Mouse (Mus musculus) testis, adult 2 months (tissue): ENCODE data around the gene Tle3. TPM values are rescaled to one million over a fixed set of nuclear protein-coding genes. Genes with fewer than 3 reads are reported as not detected.

Experiments
- H3K27ac ChIP-seq: fragments of 200-500 bp; 2 replicates; pipeline ENCODE4 v1.5.1; 2012; ENCODE audit warnings: low read depth, low read length; ENCODE audit not compliant: control insufficient read depth, insufficient read depth
- H3K27me3 ChIP-seq: fragments of 200-500 bp; 2 replicates; pipeline ENCODE4 v1.6.1; 2012; ENCODE audit warnings: mild to moderate bottlenecking, low read length, moderate library complexity; ENCODE audit not compliant: control insufficient read depth, insufficient read depth
- H3K36me3 ChIP-seq: fragments of 200-500 bp; 2 replicates; pipeline ENCODE4 v1.6.1; 2012; ENCODE audit warnings: mild to moderate bottlenecking, low read length; ENCODE audit not compliant: control insufficient read depth, insufficient read depth
- H3K4me1 ChIP-seq: fragments of 200-500 bp; 2 replicates; pipeline ENCODE4 v1.6.1; 2012; ENCODE audit warnings: low read length; ENCODE audit not compliant: control insufficient read depth, insufficient read depth
- H3K4me3 ChIP-seq: fragments of 200-500 bp; 2 replicates; pipeline ENCODE4 v1.5.1; 2012; ENCODE audit warnings: low read depth, mild to moderate bottlenecking, low read length, moderate library complexity, mixed read lengths; ENCODE audit not compliant: control insufficient read depth
- CTCF ChIP-seq: fragments of 200-500 bp; IDR thresholded peaks from 2 replicates; pipeline ENCODE4 v1.5.1; 2012; ENCODE audit warnings: low read depth, mild to moderate bottlenecking, inconsistent platforms, low read length, moderate library complexity; ENCODE audit not compliant: control insufficient read depth, insufficient read depth, insufficient replicate concordance
- POLR2A ChIP-seq: fragments of 200-500 bp; IDR thresholded peaks from 2 replicates; pipeline ENCODE4 v1.6.1; 2012; ENCODE audit warnings: low read depth, mild to moderate bottlenecking, inconsistent platforms, low read length, moderate library complexity; ENCODE audit not compliant: control insufficient read depth
- polyA plus RNA-seq: library from polyadenylated mRNA; depleted of rRNA; stranded (reverse); fragments of >200 nt; gene quantifications from 2 replicates; pipeline ENCODE4 v1.2.3, GENCODE M21; 2012

The Tle3 gene
- polyA plus RNA-seq, 1 experiment, result 153 TPM

DNA sequence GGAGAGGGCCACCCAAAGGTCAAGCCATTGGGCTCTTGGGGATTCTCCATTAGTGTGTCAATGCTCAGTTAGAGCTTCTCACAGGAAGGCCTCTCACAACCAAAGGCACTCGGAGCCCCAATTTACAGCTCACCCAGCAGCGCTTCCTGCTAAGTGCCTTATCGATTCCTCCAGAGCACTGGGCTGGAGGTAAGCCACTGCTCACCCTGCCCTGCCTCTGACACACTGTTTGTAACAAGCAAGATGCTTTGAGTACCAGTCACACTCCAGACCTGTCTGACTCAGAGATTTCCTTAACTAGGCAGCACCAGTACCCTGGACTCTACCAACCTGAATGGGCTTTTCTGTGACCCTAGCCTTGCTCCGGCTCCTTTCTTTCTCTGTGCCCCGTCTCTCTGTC lies 44.0 kb upstream of the Tle3 start:
- H3K27ac ChIP-seq, result no peak overlapping the region
- H3K36me3 ChIP-seq, result no peaks in the 10 kb centered on the region
- TF ChIP-seq POLR2A, result no peak
- TF ChIP-seq CTCF, result no peak
- no peak overlapping the region for H3K4me3 ChIP-seq
- H3K27me3 ChIP-seq, result no peaks in the 10 kb centered on the region
- peaks cover 3% of the 10 kb centered on the region for H3K4me1 ChIP-seq

DNA sequence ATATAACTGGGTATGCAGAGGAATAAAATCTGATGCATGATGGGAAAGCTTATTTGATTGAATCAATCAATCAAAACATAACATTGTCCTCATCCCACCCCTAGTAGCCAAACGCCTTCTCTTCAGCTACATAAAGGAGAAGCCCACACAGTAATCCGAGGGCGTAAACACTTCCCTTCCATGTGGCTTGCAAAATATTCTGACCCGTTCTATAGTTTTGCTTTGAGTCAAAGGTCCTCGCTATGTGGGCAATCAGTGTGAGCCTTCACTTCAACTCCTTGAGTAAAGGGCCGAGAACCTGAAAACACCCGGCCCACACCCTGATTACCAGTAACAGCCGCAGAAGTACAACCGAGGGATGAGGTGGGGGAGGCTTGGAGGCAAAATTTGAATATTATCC lies 41.4 kb upstream of the Tle3 start:
- no peak for TF ChIP-seq CTCF
- no peak for TF ChIP-seq POLR2A
- Histone ChIP-seq H3K4me1 (peaks cover under 1% of the 10 kb centered on the region), H3K27me3 (no peaks in the 10 kb centered on the region), H3K4me3 (no peak overlapping the region), H3K36me3 (no peaks in the 10 kb centered on the region), H3K27ac (no peak overlapping the region)

DNA sequence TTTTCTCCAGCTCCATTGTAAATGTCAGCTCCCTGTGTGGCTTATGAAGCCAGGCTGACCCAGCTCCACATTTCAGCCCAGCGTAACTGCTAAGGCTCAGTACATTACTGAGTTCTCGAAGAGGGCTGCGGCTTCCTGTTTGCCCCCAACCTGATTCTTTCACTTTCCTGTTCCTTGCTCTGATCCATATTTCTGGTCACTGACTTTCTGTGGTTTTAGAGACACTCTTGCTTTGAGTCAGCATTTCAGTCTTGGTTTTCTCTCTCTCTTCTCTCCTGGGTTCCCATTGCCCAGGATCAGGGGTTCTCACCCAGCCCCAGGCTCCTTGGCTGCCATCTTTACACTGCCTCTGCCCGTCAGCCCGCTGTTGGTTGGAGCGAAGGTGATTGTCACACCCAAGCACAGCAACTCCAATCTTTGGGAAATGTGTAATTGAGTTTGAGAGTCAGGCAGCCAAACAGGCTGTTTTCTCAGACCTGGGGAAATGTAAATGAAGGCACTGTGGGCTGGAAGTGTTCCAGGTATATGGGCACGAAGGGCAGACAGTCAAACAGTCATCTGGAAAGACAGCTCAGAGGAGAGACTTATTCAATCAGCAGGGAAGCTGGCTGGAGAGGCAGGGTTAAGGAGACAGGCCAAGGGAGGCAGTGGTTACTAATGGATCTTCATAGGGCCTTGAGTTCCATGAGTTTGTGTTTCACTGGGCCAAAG lies 39.8 kb upstream of the Tle3 start:
- no peaks in the 10 kb centered on the region; the same call in 1 of the 2 replicates for H3K4me1 ChIP-seq
- no peak overlapping the region for H3K27ac ChIP-seq
- H3K27me3 ChIP-seq, result no peaks in the 10 kb centered on the region
- H3K36me3 ChIP-seq, result no peaks in the 10 kb centered on the region
- TF ChIP-seq POLR2A, result no peak
- TF ChIP-seq CTCF, result no peak
- H3K4me3 ChIP-seq, result no peak overlapping the region

DNA sequence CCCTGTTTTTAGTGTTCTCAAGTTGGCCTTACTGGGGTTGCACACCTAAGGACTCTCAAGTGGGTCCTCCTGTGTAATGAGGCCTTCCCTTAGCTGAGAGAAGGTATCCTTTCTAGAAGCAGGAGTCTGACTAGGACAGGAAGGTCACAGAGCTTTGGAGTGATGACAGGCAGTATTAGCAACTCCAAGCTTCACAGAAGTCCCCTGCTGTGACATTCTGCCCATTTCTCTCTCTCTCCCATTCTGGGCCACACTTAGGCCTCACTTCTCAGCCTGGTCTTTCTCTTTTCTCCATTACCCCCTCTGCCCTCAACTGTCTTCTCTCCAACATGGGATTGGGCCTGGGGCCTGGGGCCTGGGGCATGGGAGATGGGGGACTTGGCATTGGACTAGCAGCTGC lies 36.0 kb upstream of the Tle3 start:
- H3K36me3 ChIP-seq, result no peaks in the 10 kb centered on the region
- H3K27ac ChIP-seq, result no peak overlapping the region
- H3K4me3 ChIP-seq, result no peak overlapping the region
- no peaks in the 10 kb centered on the region for H3K27me3 ChIP-seq
- no peak for TF ChIP-seq POLR2A
- no peak for TF ChIP-seq CTCF
- no peaks in the 10 kb centered on the region; the same call in 1 of the 2 replicates for H3K4me1 ChIP-seq

DNA sequence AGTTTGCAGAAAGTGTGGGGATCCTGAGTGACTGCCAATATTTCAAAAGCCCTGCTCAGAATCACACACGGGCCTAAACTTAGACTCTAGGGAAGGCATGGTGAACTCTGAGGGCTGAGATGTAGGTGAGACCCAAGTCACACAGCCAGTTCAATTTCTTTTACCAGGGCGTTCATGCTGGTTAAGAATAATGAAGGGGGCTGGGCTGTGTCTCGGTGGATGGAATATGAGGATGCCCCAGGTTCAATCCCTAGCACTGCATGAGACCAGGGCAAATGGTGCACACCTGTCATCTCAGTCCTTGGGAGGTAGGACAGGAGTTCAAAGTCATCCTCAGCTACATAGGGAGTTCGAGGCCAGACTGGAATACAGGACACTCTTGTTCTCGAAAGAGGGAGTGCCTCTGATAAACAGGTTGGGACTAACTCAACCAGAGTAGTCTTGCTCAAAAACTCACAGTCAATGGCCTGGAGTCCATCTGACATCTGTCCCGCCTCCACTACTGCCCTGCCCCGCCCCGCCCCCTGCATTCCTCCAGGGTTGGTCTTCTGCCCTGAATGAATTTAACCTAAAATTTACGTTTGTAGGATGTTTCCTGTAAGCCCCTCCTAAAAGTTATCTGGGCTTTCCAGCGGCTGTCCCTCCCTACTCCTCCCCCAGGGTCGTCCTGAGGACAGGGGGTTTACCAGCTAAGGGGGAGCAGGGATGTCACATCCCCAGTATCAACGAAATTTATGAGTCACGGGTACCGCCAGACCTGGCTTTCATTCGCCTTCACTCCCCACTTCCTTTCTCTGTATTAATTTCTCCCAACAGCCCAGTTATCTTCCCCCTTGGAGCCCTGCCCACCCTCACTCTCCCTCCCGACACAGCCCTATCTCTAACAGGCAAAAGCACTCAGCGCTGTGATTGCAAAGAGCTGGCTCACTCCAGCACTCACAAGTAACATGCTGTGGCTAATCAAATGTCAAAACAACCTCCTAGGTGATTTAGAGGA lies 35.3 kb upstream of the Tle3 start:
- no peaks in the 10 kb centered on the region for H3K27me3 ChIP-seq
- no peak overlapping the region for H3K27ac ChIP-seq
- no peak for TF ChIP-seq CTCF
- TF ChIP-seq POLR2A, result no peak
- H3K4me3 ChIP-seq, result no peak overlapping the region
- no peaks in the 10 kb centered on the region; the same call in 1 of the 2 replicates for H3K4me1 ChIP-seq
- no peaks in the 10 kb centered on the region for H3K36me3 ChIP-seq

DNA sequence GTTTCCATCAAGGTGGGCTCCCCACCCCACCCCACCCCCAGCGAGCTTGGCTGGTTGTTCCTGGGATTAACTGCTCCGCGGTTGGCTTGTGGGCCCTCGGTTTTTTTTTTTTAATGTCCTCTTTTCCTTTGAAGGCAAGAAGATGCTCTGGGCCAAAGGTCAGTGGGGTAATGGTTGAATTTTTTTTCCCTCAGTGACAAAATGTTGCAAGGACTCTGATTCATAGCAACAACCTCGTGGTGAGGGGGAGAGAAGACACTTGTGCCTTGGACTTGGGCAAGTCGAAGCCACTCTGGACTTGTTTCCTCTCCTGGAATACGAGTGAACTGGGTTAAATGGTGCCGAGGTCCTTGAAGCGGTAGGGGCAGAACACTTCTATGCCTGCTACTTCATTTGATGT lies 34.5 kb upstream of the Tle3 start:
- TF ChIP-seq POLR2A (no peak), CTCF (no peak)
- no peaks in the 10 kb centered on the region; the same call in 1 of the 2 replicates for H3K4me1 ChIP-seq

DNA sequence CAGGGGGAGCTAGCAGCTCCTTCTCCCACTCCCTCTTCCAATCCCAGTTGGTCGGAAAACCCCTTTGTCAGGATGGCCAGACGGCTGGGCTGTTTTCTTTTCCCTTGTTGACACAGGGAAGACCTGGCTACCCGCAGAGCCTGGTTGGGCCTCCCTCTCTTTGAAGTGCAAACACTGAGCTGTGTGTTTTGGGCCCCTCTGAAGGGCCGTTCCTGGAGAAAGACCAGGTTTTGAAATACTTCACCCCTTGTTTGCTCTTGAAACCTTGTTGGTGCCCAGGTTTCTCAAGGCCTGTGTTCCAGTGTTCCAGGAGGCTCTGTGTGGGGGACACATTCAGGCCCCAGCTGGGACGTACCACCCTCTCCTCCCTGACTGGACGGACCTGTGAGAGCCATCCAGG lies 32.9 kb upstream of the Tle3 start:
- no peaks in the 10 kb centered on the region for H3K36me3 ChIP-seq
- H3K27me3 ChIP-seq, result no peaks in the 10 kb centered on the region
- H3K4me1 ChIP-seq, result no peaks in the 10 kb centered on the region; the same call in 1 of the 2 replicates
- H3K4me3 ChIP-seq, result no peak overlapping the region
- TF ChIP-seq CTCF (no peak), POLR2A (no peak)
- no peak overlapping the region for H3K27ac ChIP-seq

More for the DNA sequence above, 34.5 kb upstream of the Tle3 start:
- Histone ChIP-seq H3K4me3 (no peak overlapping the region), H3K27ac (no peak overlapping the region), H3K27me3 (no peaks in the 10 kb centered on the region), H3K36me3 (no peaks in the 10 kb centered on the region)
